Mouse (Mus musculus) MEL (cell line): ENCODE results near the gene Gcnt3.

Source experiments
- CTCF ChIP-seq, 3 experiments: IDR thresholded peaks in 2 of 3; conservative IDR thresholded peaks in 1 of 3; 2 replicates each; pipeline ENCODE4 v1.5.1; 2011 to 2012; ENCODE audit warnings: low read length in 3 of 3, low read depth in 2 of 3, mild to moderate bottlenecking in 2 of 3, improper control_type of control experiment in 1 of 3, inconsistent platforms in 1 of 3, mixed read lengths in 1 of 3, moderate library complexity in 1 of 3; ENCODE audit not compliant: control insufficient read depth in 1 of 3, insufficient read depth in 1 of 3, poor library complexity in 1 of 3, severe bottlenecking in 1 of 3
- ETS1 ChIP-seq: IDR thresholded peaks from 2 replicates; pipeline ENCODE4 v1.6.1; 2012; ENCODE audit warnings: low read depth, mild to moderate bottlenecking, inconsistent platforms, low read length, improper control_type of control experiment, moderate library complexity
- GATA1 ChIP-seq: IDR thresholded peaks from 2 replicates; pipeline ENCODE4 v1.6.1; 2011; ENCODE audit warnings: low read depth, low read length, improper control_type of control experiment
- MAFK ChIP-seq: IDR thresholded peaks from 2 replicates; pipeline ENCODE4 v1.6.1; 2011; ENCODE audit warnings: low read depth, mild to moderate bottlenecking, low read length, improper control_type of control experiment, borderline replicate concordance
- MXI1 ChIP-seq: IDR thresholded peaks from 2 replicates; pipeline ENCODE4 v1.6.1; 2011; ENCODE audit warnings: mild to moderate bottlenecking, low read depth, low read length, improper control_type of control experiment

DNA sequence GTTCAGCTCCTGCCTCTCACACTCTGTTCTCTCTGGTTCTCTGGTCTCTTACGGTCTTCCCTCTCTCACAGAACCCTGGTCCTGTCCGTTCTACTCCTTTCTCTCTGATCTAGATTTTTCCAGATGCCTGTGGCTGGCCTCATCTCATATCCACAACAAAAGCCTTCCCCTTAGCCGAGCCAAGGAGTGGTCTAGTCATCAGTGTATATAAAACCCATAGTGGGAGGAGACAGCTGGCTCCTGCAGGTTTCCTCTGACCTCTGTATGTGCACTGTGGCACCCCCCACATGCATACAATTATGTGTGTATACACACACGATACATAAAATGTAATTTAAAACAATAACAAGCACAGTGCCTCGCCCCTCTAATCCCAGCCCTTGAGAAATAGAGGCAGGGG, 49.5 kb upstream of the Gcnt3 start:
- TF ChIP-seq ETS1 (no peak), CTCF (IDR thresholded peaks at IDR 0.05 in 2 of 3, conservative IDR thresholded peaks at IDR 0.05 in 1 of 3; ENCODE audit: control insufficient read depth in 1 of 3, insufficient read depth in 1 of 3, low read depth in 2 of 3, low read length in 3 of 3, poor library complexity in 1 of 3, severe bottlenecking in 1 of 3) (no peak), MAFK (no peak), MXI1 (no peak), GATA1 (no peak)
